Mouse (Mus musculus): Measurements from ENCODE around the gene Dnajb4. TPM values are rescaled to one million over a fixed set of nuclear protein-coding genes. Genes with fewer than 3 reads are reported as not detected.

Gene Dnajb4
- polyA plus RNA-seq, 1 experiment from 2014 or later = 25.9 TPM

GRCm38 (mm10) chr3:152189306-152189705 lies 20.8 kb downstream of the Dnajb4 start:
- H3K36me3 ChIP-seq (replicated peaks; ENCODE audit: insufficient read depth, low read length) = peaks cover 25% of the 10 kb centered on the region
- DNase-seq (no peak), ATAC-seq (no peak)
- H3K9me3 ChIP-seq (ENCODE audit: low read length) = no peaks in the 10 kb centered on the region
- H3K27me3 ChIP-seq (ENCODE audit: insufficient read depth, low read length) = no peaks in the 10 kb centered on the region
- no peak overlapping the region; the same call in 1 of the 2 replicates for H3K9ac ChIP-seq (replicated peaks)
- H3K4me3 ChIP-seq (ENCODE audit: low read depth, low read length) = peak overlapping the region; percentile 72
- TF ChIP-seq EP300 (IDR thresholded peaks at IDR 0.05; ENCODE audit: low read depth) (no peak), CTCF (IDR thresholded peaks at IDR 0.05; ENCODE audit: low read depth) (no peak)
- H3K4me1 ChIP-seq (ENCODE audit: insufficient read depth) = peaks cover 17% of the 10 kb centered on the region
- WGBS (ENCODE audit: insufficient replicate concordance) = 45% methylated on average over 4 of the region's 4 CpGs
- peak overlapping the region; percentile 53; the same call in 1 of the 2 replicates for H3K27ac ChIP-seq (ENCODE audit: low read depth)
- H3K4me2 ChIP-seq (ENCODE audit: low read depth, low read length) = peak overlapping the region; percentile 77

- no peaks in the 10 kb centered on the region for H3K9me3 ChIP-seq (ENCODE audit: low read length)
- H3K4me1 ChIP-seq (ENCODE audit: insufficient read depth) = peaks cover 17% of the 10 kb centered on the region
- H3K27me3 ChIP-seq (ENCODE audit: insufficient read depth, low read length) = no peaks in the 10 kb centered on the region
- 85% methylated on average over 6 of the region's 6 CpGs for WGBS (ENCODE audit: insufficient replicate concordance)
- H3K4me3 ChIP-seq (ENCODE audit: low read depth, low read length) = no peak overlapping the region
- TF ChIP-seq EP300 (IDR thresholded peaks at IDR 0.05; ENCODE audit: low read depth) (no peak), CTCF (IDR thresholded peaks at IDR 0.05; ENCODE audit: low read depth) (no peak)
- peaks cover 42% of the 10 kb centered on the region for H3K36me3 ChIP-seq (replicated peaks; ENCODE audit: insufficient read depth, low read length)
- no peak overlapping the region for H3K27ac ChIP-seq (ENCODE audit: low read depth)
- ATAC-seq (no peak), DNase-seq (no peak)
- no peak overlapping the region for H3K9ac ChIP-seq (replicated peaks)
- no peak overlapping the region for H3K4me2 ChIP-seq (ENCODE audit: low read depth, low read length)
Observed at GRCm38 (mm10) chr3:152186106-152186505, 24.0 kb downstream of the Dnajb4 start.

GRCm38 (mm10) chr3:152183522-152183921 lies 26.6 kb downstream of the Dnajb4 start:
- H3K4me1 ChIP-seq (ENCODE audit: insufficient read depth) = no peaks in the 10 kb centered on the region
- H3K4me3 ChIP-seq (ENCODE audit: low read depth, low read length) = no peak overlapping the region
- TF ChIP-seq EP300 (IDR thresholded peaks at IDR 0.05; ENCODE audit: low read depth) (no peak), CTCF (IDR thresholded peaks at IDR 0.05; ENCODE audit: low read depth) (no peak)
- peaks cover 42% of the 10 kb centered on the region for H3K36me3 ChIP-seq (replicated peaks; ENCODE audit: insufficient read depth, low read length)
- no peaks in the 10 kb centered on the region for H3K27me3 ChIP-seq (ENCODE audit: insufficient read depth, low read length)
- ATAC-seq (no peak), DNase-seq (no peak)
- no peak overlapping the region for H3K27ac ChIP-seq (ENCODE audit: low read depth)
- H3K4me2 ChIP-seq (ENCODE audit: low read depth, low read length) = no peak overlapping the region
- no peak overlapping the region for H3K9ac ChIP-seq (replicated peaks)
- WGBS (ENCODE audit: insufficient replicate concordance) = 91% methylated on average over 9 of the region's 9 CpGs
- H3K9me3 ChIP-seq (ENCODE audit: low read length) = no peaks in the 10 kb centered on the region

- peaks cover 30% of the 10 kb centered on the region for H3K36me3 ChIP-seq (replicated peaks; ENCODE audit: insufficient read depth, low read length)
- ATAC-seq = peak; percentile 80
- TF ChIP-seq EP300 (IDR thresholded peaks at IDR 0.05; ENCODE audit: low read depth) (no peak), CTCF (IDR thresholded peaks at IDR 0.05; ENCODE audit: low read depth) (no peak)
- no peak overlapping the region for H3K4me2 ChIP-seq (ENCODE audit: low read depth, low read length)
- DNase-seq = no peak
- peak overlapping the region; percentile 42; the same call in 1 of the 2 replicates for H3K27ac ChIP-seq (ENCODE audit: low read depth)
- H3K27me3 ChIP-seq (ENCODE audit: insufficient read depth, low read length) = no peaks in the 10 kb centered on the region
- no peak overlapping the region for H3K9ac ChIP-seq (replicated peaks)
- 80% methylated on average over 4 of the region's 4 CpGs for WGBS (ENCODE audit: insufficient replicate concordance)
- no peaks in the 10 kb centered on the region for H3K9me3 ChIP-seq (ENCODE audit: low read length)
- H3K4me1 ChIP-seq (ENCODE audit: insufficient read depth) = no peaks in the 10 kb centered on the region
- no peak overlapping the region for H3K4me3 ChIP-seq (ENCODE audit: low read depth, low read length)
Observed at GRCm38 (mm10) chr3:152180624-152181023, 29.5 kb downstream of the Dnajb4 start.

GRCm38 (mm10) chr3:152179285-152179684 lies 30.8 kb downstream of the Dnajb4 start:
- no peak for ATAC-seq
- no peak for DNase-seq
- Histone ChIP-seq H3K4me2 (ENCODE audit: low read depth, low read length) (no peak overlapping the region), H3K9me3 (ENCODE audit: low read length) (no peaks in the 10 kb centered on the region), H3K27me3 (ENCODE audit: insufficient read depth, low read length) (no peaks in the 10 kb centered on the region), H3K4me1 (ENCODE audit: insufficient read depth) (no peaks in the 10 kb centered on the region), H3K9ac (replicated peaks) (no peak overlapping the region), H3K27ac (ENCODE audit: low read depth) (no peak overlapping the region), H3K36me3 (replicated peaks; ENCODE audit: insufficient read depth, low read length) (peaks cover 17% of the 10 kb centered on the region), H3K4me3 (ENCODE audit: low read depth, low read length) (no peak overlapping the region)
- WGBS (ENCODE audit: insufficient replicate concordance) = 84% methylated on average over 1 of the region's 1 CpGs
- TF ChIP-seq EP300 (IDR thresholded peaks at IDR 0.05; ENCODE audit: low read depth) = no peak
- TF ChIP-seq CTCF (IDR thresholded peaks at IDR 0.05; ENCODE audit: low read depth) = no peak

GRCm38 (mm10) chr3:152178816-152179215 lies 31.3 kb downstream of the Dnajb4 start:
- H3K36me3 ChIP-seq (replicated peaks; ENCODE audit: insufficient read depth, low read length) = peaks cover 14% of the 10 kb centered on the region
- TF ChIP-seq EP300 (IDR thresholded peaks at IDR 0.05; ENCODE audit: low read depth) (no peak), CTCF (IDR thresholded peaks at IDR 0.05; ENCODE audit: low read depth) (no peak)
- H3K27ac ChIP-seq (ENCODE audit: low read depth) = no peak overlapping the region
- H3K9ac ChIP-seq (replicated peaks) = no peak overlapping the region
- H3K4me2 ChIP-seq (ENCODE audit: low read depth, low read length) = no peak overlapping the region
- 83% methylated on average over 4 of the region's 4 CpGs for WGBS (ENCODE audit: insufficient replicate concordance)
- no peaks in the 10 kb centered on the region for H3K27me3 ChIP-seq (ENCODE audit: insufficient read depth, low read length)
- H3K4me3 ChIP-seq (ENCODE audit: low read depth, low read length) = no peak overlapping the region
- H3K4me1 ChIP-seq (ENCODE audit: insufficient read depth) = no peaks in the 10 kb centered on the region
- DNase-seq (no peak), ATAC-seq (no peak)
- H3K9me3 ChIP-seq (ENCODE audit: low read length) = no peaks in the 10 kb centered on the region

Measured in liver, postnatal 0 days (tissue).